Mouse (Mus musculus): Measurements from ENCODE around the gene Wfdc13.

DNA sequence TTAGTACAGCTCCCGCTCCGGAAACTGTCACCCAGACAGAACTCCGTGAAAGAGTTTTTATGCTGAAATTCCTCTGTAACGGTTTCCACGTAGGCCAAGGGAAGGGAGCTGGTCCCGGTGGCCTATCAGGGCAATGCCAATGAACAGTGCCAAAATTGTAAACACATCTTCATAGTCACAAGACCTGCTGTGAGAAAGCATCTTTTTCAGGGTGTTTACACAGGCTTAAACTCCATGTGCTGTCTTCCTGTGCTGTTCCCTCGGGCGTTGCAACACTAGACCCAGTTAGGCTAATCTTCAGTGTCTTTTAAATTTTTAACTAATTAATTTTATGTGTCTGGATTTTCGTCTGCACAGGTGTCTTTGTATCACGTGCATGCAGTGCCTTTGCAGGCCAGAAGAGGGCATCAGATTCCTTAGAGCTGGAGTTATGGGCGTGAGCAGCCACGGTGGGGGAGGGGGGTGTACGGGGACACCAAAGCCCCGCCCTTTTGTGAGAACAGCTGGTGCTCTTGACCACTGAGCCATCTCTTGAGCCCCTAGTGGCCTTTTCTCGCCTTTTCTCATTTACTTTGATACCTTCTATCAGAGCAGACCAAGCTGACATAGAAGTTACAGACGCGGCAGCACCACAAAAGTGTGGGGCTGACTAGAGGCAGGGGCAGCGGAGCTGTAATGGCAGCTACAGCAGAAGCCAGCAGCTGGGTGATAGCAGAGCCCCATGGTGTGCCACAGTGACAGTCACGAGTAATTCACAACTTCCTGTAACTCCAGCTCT is 5.9 kb upstream of the Wfdc13 start:
- TF ChIP-seq CTCF (IDR thresholded peaks at IDR 0.05; ENCODE audit: low read depth, low read length) (peak; percentile 81), POLR2A (IDR thresholded peaks at IDR 0.05; ENCODE audit: extremely low read depth, insufficient read depth, low read length) (no peak)
